Mouse (Mus musculus) frontal cortex, postnatal 36 days (tissue): ENCODE results near the gene Nhlrc4.

ENCODE experiments used
- DNase-seq, 2 experiments: peaks; one replicate each; pipeline ENCODE4 v3.0.0; 2022; ENCODE audit warnings: low spot score in 2 of 2

The Nhlrc4 gene

GRCm38 (mm10) chr17:25925348-25925747 is 19.4 kb downstream of the Nhlrc4 start:
- peak in 1 of 2 experiments; percentile 57 for DNase-seq

GRCm38 (mm10) chr17:25922120-25922519 is 22.6 kb downstream of the Nhlrc4 start:
- no peak for DNase-seq

GRCm38 (mm10) chr17:25919786-25920642 is 24.7 kb downstream of the Nhlrc4 start:
- peak; percentile 100 for DNase-seq

- peak; percentile 44 to 53 for DNase-seq
Observed at GRCm38 (mm10) chr17:25919144-25919785, 25.5 kb downstream of the Nhlrc4 start, which contains the start of gene Rab40c. Rab40c (minus strand) TSS chr17:25919727.

- DNase-seq = no peak
Observed at GRCm38 (mm10) chr17:25918037-25918750, 26.6 kb downstream of the Nhlrc4 start.

GRCm38 (mm10) chr17:25916931-25917647 is 27.7 kb downstream of the Nhlrc4 start:
- no peak for DNase-seq

GRCm38 (mm10) chr17:25914295-25914694 is 30.5 kb downstream of the Nhlrc4 start:
- DNase-seq = no peak

GRCm38 (mm10) chr17:25913877-25914275 is 30.9 kb downstream of the Nhlrc4 start:
- no peak for DNase-seq

GRCm38 (mm10) chr17:25913186-25913876 is 31.4 kb downstream of the Nhlrc4 start:
- peak; percentile 68 to 74 for DNase-seq

GRCm38 (mm10) chr17:25911816-25912215 is 32.9 kb downstream of the Nhlrc4 start:
- no peak for DNase-seq

- no peak for DNase-seq
Observed at GRCm38 (mm10) chr17:25907640-25908039, 37.1 kb downstream of the Nhlrc4 start.

- DNase-seq = no peak
Observed at GRCm38 (mm10) chr17:25903061-25903460, 41.7 kb downstream of the Nhlrc4 start.

GRCm38 (mm10) chr17:25900193-25900592 is 44.6 kb downstream of the Nhlrc4 start:
- no peak for DNase-seq

GRCm38 (mm10) chr17:25895891-25896290 is 48.9 kb downstream of the Nhlrc4 start:
- DNase-seq = no peak

- DNase-seq = no peak
Observed at GRCm38 (mm10) chr17:25895415-25895814, 49.3 kb downstream of the Nhlrc4 start.

GRCm38 (mm10) chr17:25893975-25894617 is 50.7 kb downstream of the Nhlrc4 start:
- peak; percentile 63 to 73 for DNase-seq
